Mouse (Mus musculus) monocyte, adult 5-6 weeks (primary cell): Measurements from ENCODE around the gene Prtn3. TPM values are rescaled to one million over a fixed set of nuclear protein-coding genes. Genes with fewer than 3 reads are reported as not detected.
A peak's percentile ranks its signal among the peaks of the same experiment; 100 is the strongest.

ENCODE experiments used
- ATAC-seq: fragments of 153-309, 156-312 bp; replicated peaks from 2 replicates; pipeline ENCODE4 v1.8.0; 2017; ENCODE audit warnings: mild to moderate bottlenecking; ENCODE audit not compliant: low TSS enrichment, insufficient number of reproducible peaks, severe bottlenecking, poor library complexity, low FRiP score
- total RNA-seq: library from RNA; stranded (forward); fragments of 200-1000, 200-491, 200-594 nt; gene quantifications from 3 replicates; pipeline ENCODE4 v1.2.3, GENCODE M21; 2017

Gene Prtn3
- total RNA-seq, 1 experiment from 2014 or later: not detected

- ATAC-seq: peak; percentile 87
These were observed 20.1 kb upstream of the Prtn3 start, which contains the start of gene Ptbp1 for GRCm38 (mm10) chr10:79853860-79854795. Gene Ptbp1 (plus strand): TSS chr10:79854427.

- ATAC-seq: no peak
These were observed 19.3 kb upstream of the Prtn3 start for GRCm38 (mm10) chr10:79854801-79855541.

DNA sequence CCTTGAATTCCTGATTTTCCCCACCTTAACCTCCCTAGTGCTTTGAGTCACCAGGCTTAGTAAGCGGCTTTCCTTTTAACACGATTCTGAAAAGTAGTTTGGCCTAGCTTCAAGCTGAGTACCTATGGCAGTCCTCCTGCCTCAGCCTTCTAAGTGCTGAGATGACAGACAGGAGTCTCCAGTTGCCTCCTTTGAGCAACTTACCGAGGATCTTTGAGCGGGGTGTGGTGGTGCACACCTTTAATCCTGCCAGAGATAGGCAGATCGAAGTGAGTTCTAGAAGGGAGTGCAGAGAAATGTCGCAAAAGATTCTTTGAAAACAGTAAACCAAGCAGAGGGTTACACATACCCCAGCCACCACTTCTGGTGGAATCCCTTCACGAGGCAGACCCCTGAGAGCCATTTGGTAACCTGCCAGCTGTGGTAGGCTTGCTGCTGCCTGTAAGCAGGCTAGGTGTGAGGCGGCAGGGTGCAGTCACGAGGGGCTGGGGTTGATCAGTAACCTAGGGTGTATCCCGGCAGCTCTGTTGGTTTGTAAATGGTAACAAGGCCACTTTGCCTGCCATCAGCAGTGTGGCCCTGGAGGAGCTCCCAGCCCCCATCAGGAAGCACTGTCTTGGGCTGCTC, 18.6 kb upstream of the Prtn3 start:
- ATAC-seq: no peak

DNA sequence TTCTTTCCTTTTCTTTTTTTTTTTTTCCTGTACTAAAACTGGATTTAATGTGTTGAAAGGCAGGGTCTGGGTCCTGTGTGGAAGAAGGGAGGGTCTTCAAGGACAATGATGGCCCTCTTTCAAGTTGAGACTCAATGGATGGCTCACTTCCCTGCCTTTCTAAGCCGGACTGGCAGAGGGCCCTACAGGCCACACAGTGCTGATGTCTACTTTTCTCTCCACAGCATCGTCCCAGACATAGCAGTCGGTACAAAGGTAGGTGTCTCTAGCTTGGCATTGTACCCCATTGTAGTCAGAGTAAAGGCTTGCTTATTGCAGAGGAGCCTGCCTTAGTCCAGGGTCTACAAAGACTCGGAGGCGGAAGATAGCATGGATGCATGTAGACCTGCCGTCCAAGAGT, 18.0 kb upstream of the Prtn3 start:
- ATAC-seq: no peak

DNA sequence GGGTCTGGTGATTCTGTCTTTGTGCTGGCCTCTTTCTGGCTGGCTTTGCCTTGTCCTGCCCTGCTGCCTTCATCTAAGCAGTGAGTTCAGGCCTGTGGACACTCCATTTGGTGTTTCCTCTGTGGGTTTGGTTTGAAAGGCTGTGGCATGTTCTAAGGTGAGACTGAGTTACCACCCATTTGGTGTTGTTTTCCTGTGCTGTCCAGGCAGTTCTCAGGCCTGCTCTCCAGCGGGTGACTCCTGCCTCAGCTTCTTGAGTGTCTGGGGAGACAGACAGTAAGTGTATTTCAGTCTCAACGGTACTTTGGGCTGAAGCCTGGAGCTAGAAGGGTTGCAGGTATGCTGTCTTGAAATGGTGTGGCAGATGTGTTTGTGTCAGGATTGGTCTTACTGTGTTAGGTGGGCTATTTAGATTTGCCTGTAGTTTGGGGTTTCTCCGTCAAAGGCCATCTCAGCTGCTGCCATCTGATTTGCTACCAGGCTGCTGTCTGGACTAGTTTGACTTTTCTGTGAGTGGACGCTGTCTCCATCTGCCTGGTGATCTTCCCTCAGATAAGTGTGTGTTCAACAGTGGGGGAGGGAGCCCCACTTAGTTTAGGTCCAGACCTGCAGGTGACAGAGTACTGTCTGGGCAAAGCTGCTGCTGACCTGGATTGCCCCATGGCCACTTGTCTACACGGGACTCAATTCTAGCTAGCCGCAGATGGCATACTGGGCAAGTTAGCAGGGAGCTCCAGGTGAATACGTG, 17.4 kb upstream of the Prtn3 start:
- no peak for ATAC-seq

DNA sequence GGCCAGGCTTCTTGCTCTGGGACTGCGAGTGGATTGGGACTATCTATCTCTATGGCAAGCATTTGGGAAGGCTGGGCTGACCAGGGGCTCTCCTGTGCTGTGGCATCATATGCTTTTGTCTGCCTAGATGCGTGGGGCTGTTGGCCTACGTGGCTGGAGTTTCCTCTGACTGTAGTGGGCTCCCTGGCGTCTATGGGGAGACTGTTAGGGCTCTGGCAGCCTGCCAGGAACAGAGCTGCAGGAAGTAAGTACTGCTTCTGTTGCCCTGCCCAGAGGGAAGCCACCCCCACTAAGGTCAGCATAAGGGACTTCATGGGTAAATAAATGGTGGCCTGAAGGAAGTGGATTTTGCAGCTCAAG, 16.8 kb upstream of the Prtn3 start:
- ATAC-seq: no peak

GRCm38 (mm10) chr10:79857894-79858293, 16.4 kb upstream of the Prtn3 start:
- no peak for ATAC-seq

DNA sequence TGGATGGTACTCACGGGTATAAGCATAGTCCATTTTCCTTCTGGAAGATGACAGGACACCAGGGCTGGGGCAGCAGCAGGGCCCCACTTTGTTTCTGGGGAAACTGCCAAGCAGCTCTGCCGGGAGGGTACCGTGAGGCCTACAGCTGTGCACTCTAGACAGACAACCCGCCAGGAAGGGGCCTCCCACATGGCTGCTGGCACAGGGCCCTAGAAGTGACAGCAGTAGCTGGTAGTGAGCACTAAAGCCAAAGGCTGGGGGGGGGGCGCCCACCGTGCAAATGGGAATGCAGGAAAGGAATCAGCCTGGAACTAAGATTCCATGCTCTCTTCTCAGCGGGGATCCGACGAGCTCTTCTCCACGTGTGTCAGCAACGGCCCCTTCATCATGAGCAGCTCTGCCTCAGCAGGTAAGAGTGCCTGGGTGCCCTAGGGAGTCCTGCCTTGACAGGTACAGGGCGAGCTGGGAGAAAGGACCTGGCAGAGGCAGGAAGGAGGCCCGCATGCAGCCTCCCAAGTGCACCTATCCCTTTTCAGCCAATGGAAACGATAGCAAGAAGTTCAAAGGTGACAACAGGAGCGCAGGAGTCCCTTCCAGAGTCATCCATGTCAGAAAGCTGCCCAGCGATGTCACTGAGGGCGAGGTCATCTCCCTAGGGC, 15.7 kb upstream of the Prtn3 start:
- no peak for ATAC-seq

DNA sequence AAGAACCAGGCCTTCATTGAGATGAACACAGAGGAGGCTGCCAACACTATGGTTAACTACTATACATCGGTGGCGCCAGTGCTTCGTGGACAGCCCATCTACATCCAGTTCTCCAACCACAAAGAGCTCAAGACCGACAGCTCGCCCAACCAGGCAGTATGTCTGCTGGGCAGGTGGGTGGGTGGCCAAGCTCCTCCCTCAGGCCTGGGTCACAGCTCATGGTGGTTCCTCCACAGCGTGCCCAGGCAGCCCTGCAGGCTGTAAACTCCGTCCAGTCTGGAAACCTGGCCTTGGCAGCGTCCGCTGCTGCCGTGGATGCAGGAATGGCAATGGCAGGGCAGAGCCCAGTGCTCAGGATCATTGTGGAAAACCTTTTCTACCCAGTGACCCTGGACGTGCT, 15.2 kb upstream of the Prtn3 start:
- ATAC-seq: no peak

DNA sequence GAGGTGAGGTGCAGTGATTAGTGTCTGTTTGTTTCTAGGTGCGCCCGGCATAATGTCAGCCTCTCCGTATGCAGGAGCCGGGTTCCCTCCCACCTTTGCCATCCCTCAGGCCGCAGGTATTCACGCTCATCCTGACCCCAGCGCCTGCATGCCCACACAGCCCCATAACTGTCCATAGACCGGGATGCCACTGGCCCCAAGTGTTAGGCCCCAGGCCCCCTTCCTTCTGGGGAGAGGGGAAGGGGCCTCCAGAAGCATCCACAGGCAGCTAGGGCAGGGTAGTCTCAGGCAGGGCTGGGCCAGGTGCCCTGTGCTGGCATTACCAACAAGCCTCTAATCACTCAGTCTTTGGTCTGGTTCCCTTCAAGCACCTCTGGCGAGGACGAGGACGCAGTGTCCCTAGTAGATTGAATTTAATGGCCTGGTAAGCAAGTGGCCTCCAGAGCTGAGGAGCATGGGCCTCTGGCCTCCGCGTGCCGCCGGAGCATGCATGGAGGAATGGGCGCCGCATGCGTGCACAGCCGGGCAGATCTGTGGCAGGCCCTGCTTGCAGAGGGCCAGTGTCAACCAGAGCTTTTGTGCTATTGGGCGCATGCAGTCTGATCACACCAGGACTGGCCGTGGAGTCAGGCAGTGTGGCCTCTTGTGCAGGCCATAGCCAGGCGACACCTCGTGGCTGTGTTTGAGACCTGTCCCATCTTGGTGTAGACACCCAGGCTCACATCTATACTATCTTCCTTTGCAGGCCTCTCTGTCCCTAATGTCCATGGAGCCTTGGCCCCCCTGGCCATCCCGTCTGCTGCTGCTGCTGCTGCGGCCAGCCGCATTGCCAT, 14.0 kb upstream of the Prtn3 start:
- ATAC-seq: no peak

DNA sequence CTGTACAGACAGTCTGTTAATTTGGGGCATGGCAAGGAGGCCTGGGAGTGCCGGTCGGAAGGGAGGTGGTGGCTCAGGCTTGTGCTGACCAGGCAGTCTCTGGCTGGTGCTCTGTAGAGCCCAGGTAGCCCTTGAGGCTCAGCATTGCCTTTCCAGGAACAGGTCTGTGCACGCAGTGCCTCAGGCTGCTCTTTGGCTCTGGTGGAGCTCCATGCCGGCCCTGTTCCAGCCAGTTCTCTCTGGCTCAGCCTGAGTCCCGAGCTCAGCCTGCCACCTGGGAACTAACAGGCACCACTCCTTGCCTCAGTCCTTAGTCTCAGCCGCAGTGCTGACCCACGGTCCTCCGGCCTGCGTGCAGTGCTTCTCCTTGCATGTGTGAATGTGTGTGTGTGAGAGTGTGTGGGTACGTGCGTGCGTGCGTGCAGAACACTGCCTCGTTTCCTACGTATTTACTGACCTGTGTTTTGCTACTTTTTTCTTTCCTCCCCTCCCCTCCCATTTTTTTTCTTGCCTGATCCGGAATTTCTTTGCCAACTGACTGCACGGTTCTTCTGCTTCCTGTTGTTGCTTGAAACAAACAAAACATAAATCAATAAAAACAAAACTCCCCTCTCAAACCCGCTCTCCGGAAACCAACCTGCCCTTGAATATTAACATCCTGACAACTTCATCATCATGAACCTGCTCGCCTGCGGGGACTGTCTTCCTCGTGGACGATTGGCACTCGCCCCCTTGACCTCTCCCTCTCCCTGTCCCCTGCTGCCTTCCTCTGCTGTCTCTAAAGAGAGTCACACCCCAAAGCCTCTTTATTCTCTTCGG, 12.8 kb upstream of the Prtn3 start:
- no peak for ATAC-seq

DNA sequence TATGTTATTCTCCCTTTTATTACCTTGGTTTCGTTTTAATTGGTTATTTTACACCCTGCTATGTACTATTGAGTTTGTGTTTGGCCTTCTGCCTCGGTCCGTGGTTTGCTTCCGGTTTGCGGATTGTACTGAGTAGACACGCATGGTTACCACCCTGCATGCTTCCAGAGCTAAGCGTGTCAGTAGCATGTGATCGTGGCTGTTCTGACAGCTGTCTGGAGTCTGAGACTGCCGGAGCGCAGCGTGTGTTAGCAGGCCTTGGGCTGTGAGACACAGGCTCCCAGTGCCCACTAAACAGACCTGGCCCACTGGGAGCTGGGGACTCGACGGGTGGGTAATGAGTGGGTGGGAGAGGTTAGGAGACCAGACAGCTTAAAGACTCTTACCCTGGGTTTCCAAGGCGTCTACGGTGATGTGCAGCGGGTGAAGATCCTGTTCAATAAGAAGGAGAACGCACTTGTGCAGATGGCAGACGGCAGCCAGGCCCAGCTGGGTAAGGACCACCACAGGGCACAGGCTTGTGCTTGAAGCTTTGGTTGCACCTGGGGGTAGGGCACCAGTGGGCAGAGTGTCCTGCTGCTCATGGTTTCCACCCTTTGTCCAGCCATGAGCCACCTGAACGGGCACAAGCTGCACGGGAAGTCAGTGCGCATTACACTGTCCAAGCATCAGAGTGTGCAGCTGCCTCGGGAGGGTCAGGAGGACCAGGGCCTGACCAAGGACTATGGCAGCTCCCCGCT, 12.1 kb upstream of the Prtn3 start:
- no peak for ATAC-seq

DNA sequence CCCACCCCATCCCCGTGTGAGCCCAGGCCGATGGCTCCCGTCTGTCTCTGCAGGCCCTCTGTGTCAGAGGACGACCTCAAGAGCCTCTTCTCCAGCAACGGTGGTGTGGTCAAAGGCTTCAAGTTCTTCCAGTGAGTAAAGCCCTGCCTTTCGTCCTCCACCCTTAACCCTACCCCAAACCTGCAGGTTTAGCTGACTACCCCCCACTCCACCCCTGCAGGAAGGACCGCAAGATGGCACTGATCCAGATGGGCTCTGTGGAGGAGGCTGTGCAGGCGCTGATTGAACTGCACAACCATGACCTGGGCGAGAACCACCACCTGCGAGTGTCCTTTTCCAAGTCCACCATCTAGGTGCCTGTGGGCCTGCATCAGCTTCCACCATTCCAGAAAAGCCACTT, 11.4 kb upstream of the Prtn3 start:
- ATAC-seq: no peak

DNA sequence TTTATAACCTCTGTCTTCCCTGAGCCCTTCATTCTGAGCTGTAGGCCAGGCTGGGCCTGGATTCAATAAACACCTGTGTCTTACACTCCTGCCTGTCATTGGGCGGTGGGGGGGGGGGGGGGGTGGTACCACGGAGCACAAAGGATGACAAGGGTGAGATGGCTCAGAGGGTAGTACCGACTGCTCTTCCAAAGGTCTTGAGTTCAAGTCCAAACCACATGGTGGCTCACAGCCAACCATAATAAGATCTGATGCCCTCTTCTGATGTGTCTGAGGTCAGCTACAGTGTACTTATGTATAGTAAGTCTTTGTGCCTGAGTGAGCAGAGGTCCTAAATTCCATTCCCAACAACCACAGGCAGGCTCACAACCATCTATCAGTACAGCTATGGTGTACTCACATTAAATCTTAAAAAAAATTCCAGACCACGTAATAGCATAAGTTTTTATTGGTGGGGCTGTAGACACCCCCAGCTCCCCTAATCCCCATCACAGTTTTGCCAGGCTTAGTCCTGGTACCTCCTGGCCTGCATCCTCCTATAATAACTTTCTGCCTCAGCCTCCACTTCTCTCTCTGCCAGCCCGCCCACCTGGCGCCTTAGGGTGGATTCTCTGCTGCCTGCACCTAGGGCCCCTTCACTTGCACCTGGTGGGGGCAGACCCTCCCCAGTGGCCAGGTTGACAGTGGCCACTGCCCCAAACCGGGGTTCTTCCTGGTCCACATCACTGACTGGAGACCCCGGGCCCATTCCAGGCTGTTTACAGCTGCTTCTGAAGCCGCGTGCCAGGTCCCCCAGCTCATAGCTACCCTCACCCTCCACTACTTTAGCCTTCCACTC, 9.7 kb upstream of the Prtn3 start:
- ATAC-seq: no peak

- no peak for ATAC-seq
These were observed 9.1 kb upstream of the Prtn3 start for GRCm38 (mm10) chr10:79865189-79865601.
